Mouse (Mus musculus) duodenum, adult 2 months (tissue): ENCODE measurements around the gene Wdr35. TPM values are rescaled to one million over a fixed set of nuclear protein-coding genes. Genes with fewer than 3 reads are reported as not detected.

Experiments used
- polyA plus RNA-seq: library from polyadenylated mRNA; depleted of rRNA; stranded (reverse); fragments of >200 nt; gene quantifications from 2 replicates; pipeline ENCODE4 v1.2.3, GENCODE M21; 2012; ENCODE audit warnings: low replicate concordance; rRNA removed

Wdr35 gene
- polyA plus RNA-seq, result 0.12 TPM in 1 of 2 replicates, not detected in the other

DNA sequence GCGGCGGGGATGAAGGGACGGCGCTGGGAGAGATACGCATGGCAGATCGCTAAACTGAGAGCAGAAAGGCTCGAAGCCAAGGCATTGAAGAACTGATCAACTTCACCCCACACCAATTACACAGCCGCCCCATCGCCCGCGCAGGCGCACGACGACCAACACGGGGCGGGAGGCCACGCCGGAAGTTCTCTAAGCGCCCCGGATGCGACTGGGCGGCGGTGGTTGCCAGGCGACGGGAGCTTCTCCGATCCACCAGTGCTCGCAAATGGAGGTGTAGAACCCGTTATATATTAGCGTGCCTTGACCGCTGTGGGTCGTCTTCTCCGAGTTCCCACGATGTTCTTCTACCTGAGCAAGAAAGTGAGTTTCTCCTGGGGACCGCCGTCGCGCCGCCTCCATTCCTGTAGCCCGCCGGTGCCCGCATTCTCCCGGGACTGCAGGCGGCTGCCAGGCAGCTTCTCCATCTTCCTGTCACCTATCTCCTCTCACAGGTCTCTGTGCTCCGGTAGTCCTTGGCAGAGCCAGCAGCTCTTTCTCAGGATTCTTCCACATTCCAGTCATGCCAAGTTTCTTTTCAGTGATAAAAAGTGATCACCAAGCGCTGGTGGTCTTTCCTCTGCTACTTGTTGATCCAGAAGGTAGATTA is at the start of gene Wdr35:
Gene Wdr35 (plus strand): TSS at position 73 of the 646 bp plus-strand sequence.

GRCm38 (mm10) chr12:8947714-8948464 is 25.8 kb upstream of the Wdr35 start, which contains the start of gene Matn3:
Gene Matn3, plus strand, starts transcription at chr12:8947929.

DNA sequence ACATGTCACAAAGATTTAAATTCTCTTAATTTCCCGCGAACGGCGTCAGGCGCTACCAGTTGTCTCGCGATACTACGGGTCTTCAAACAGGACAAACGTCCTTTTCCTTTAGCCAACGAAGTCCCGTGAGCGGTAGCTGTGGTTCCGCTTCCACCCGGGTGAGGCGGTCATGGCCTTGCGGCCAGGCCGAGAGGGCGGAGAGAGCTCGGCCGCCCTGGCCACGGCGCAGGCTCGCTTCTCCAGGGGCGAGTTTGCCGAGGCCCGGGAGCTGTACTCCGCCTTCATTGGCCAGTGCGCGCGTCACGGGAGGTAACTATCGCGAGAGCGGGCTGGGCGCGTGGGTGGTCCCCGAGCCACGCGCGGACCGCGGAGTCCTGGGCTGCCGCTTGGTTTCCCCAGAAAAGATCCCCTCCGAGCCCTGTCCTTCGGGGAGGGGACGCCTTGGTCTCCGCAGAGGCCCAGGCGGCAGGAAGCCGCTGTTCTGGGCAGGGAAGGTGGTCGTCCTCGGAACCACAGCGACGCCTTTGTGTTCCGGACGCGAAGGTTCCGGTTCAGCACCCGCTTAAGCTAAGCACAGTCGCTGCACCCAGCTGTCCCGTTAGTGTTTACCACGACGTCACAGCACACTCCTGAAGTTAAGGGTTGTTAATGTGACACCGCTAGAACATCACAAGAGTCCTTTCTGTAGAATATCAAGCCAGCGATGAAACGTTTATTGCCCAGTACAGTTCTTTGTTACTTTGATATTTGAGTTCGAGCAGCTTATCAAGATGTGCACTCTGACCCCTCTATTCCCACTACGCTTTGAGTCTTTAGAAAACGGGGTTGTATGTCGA is 56.4 kb downstream of the Wdr35 start, which contains the start of gene Ttc32:
Gene Ttc32 (plus strand): TSS at position 110 of the 836 bp plus-strand sequence.

Other genes starting within 250 kb of the Wdr35 start
- 49.1 and 106 TPM in 2 replicates for gene Sdc1, start 202.6 kb upstream of the Wdr35 start, polyA plus RNA-seq
- gene Laptm4a, start 52.2 kb upstream of the Wdr35 start, polyA plus RNA-seq, result 59.4 and 84.2 TPM in 2 replicates
- gene Matn3, start 26.0 kb upstream of the Wdr35 start, polyA plus RNA-seq, result not detected in 2 replicates
- gene Ttc32, start 56.1 kb downstream of the Wdr35 start, polyA plus RNA-seq, result 8.9 and 10.4 TPM in 2 replicates